Mouse (Mus musculus): ENCODE results near the gene Krtap4-7. TPM values are rescaled to one million over a fixed set of nuclear protein-coding genes. Genes with fewer than 3 reads are reported as not detected.
"Not testable (repeated sequence)": the region's sequence is repeated elsewhere in the genome, so short reads cannot be mapped to it uniquely, and the experiment has no call there.

The Krtap4-7 gene
- polyA plus RNA-seq, 1 experiment from 2014 or later: not detected

GRCm38 (mm10) chr11:99614796-99615363, 29.0 kb downstream of the Krtap4-7 start, which contains the start of gene Krtap2-4:
Krtap2-4 (minus strand) TSS chr11:99614846.
- Histone ChIP-seq H3K27me3 (replicated peaks; ENCODE audit: control insufficient read depth, insufficient read depth, low read length) (no peaks in the 10 kb centered on the region), H3K9ac (replicated peaks; ENCODE audit: low read depth, low read length) (no peak within 1 kb of the TSS), H3K4me3 (replicated peaks; ENCODE audit: low read length) (no peak within 1 kb of the TSS), H3K27ac (ENCODE audit: low read length) (no peak within 1 kb of the TSS), H3K36me3 (ENCODE audit: control insufficient read depth, insufficient read depth) (no peaks in the 10 kb centered on the region), H3K4me2 (ENCODE audit: low read length) (no peak within 1 kb of the TSS), H3K4me1 (replicated peaks; ENCODE audit: control insufficient read depth, insufficient read depth, low read length) (no peaks in the 10 kb centered on the region), H3K9me3 (ENCODE audit: control insufficient read depth, low read length) (no peaks in the 10 kb centered on the region)
- no peak for ATAC-seq
- WGBS: 76% methylated on average over 3 of the region's 3 CpGs

GRCm38 (mm10) chr11:99610089-99610488, 33.8 kb downstream of the Krtap4-7 start, which contains the start of gene Gm11937:
Gm11937 (minus strand) TSS chr11:99610189.
- not testable (repeated sequence) for H3K27ac ChIP-seq (ENCODE audit: low read length); ATAC-seq; H3K36me3 ChIP-seq (ENCODE audit: control insufficient read depth, insufficient read depth); H3K9me3 ChIP-seq (ENCODE audit: control insufficient read depth, low read length); H3K27me3 ChIP-seq (replicated peaks; ENCODE audit: control insufficient read depth, insufficient read depth, low read length); H3K4me2 ChIP-seq (ENCODE audit: low read length); H3K4me3 ChIP-seq (replicated peaks; ENCODE audit: low read length); H3K9ac ChIP-seq (replicated peaks; ENCODE audit: low read depth, low read length); H3K4me1 ChIP-seq (replicated peaks; ENCODE audit: control insufficient read depth, insufficient read depth, low read length)
- 60% methylated on average over 1 of the region's 2 CpGs for WGBS

- H3K4me3 ChIP-seq (replicated peaks; ENCODE audit: low read length): no peak overlapping the region
- 48% methylated on average over 1 of the region's 1 CpGs for WGBS
Observed at GRCm38 (mm10) chr11:99609126-99609525, 34.8 kb downstream of the Krtap4-7 start.

DNA sequence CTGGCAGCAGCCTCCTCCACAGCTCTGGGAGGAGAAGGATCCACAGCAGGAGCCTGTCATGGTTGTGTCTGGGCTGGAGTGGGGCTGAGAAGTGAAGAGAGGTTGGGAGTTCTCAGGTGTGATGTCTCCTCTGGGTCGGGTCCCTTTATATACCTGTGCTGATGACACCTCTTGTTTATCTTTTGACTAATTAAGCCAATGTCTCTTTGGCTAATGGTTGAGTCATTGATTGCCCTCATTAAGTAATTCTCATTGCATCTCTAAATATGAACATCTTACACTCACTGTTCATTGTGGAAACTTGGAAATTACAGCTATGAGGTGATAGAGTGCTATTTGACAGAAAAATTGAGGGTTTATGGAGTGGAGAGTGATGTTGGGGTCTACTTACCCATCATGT, 40.7 kb downstream of the Krtap4-7 start, which contains the start of gene Gm11938:
TSS of gene Gm11938 (minus strand) at position 101 of the 400 bp plus-strand sequence.
- not testable (repeated sequence) for H3K36me3 ChIP-seq (ENCODE audit: control insufficient read depth, insufficient read depth); H3K4me2 ChIP-seq (ENCODE audit: low read length); H3K27me3 ChIP-seq (replicated peaks; ENCODE audit: control insufficient read depth, insufficient read depth, low read length); H3K9me3 ChIP-seq (ENCODE audit: control insufficient read depth, low read length); H3K27ac ChIP-seq (ENCODE audit: low read length); H3K9ac ChIP-seq (replicated peaks; ENCODE audit: low read depth, low read length); H3K4me1 ChIP-seq (replicated peaks; ENCODE audit: control insufficient read depth, insufficient read depth, low read length); ATAC-seq; H3K4me3 ChIP-seq (replicated peaks; ENCODE audit: low read length)
- 76% methylated on average over 1 of the region's 1 CpGs for WGBS

More at GRCm38 (mm10) chr11:99609126-99609525, 34.8 kb downstream of the Krtap4-7 start:
- Histone ChIP-seq H3K9ac (replicated peaks; ENCODE audit: low read depth, low read length) (no peak overlapping the region), H3K27ac (ENCODE audit: low read length) (no peak overlapping the region), H3K4me2 (ENCODE audit: low read length) (no peak overlapping the region), H3K9me3 (ENCODE audit: control insufficient read depth, low read length) (no peaks in the 10 kb centered on the region), H3K27me3 (replicated peaks; ENCODE audit: control insufficient read depth, insufficient read depth, low read length) (no peaks in the 10 kb centered on the region), H3K36me3 (ENCODE audit: control insufficient read depth, insufficient read depth) (no peaks in the 10 kb centered on the region), H3K4me1 (replicated peaks; ENCODE audit: control insufficient read depth, insufficient read depth, low read length) (no peaks in the 10 kb centered on the region)
- ATAC-seq: no peak

- not testable (repeated sequence) for H3K4me3 ChIP-seq (replicated peaks; ENCODE audit: low read length); H3K27me3 ChIP-seq (replicated peaks; ENCODE audit: control insufficient read depth, insufficient read depth, low read length); H3K4me2 ChIP-seq (ENCODE audit: low read length); H3K4me1 ChIP-seq (replicated peaks; ENCODE audit: control insufficient read depth, insufficient read depth, low read length); H3K36me3 ChIP-seq (ENCODE audit: control insufficient read depth, insufficient read depth); H3K27ac ChIP-seq (ENCODE audit: low read length); ATAC-seq; H3K9ac ChIP-seq (replicated peaks; ENCODE audit: low read depth, low read length); H3K9me3 ChIP-seq (ENCODE audit: control insufficient read depth, low read length)
- WGBS: 79% methylated on average over 6 of the region's 6 CpGs
Observed at GRCm38 (mm10) chr11:99597742-99598141, 46.1 kb downstream of the Krtap4-7 start, which contains the start of gene Krtap9-3. Krtap9-3 (minus strand) TSS chr11:99598105.

Other genes with a start within 250 kb of the Krtap4-7 start
- gene Krt12, start 221.8 kb downstream of the Krtap4-7 start, polyA plus RNA-seq (2015; fragmentation: Nextera tagmentation; extraction: Ambion mirVana): 0.18 and 0.24 TPM in 2 replicates
- not detected in 2 replicates for gene Krt20, start 205.9 kb downstream of the Krtap4-7 start, polyA plus RNA-seq (2015; fragmentation: Nextera tagmentation; extraction: Ambion mirVana)
- 0.15 TPM in 1 of 2 replicates, not detected in the other for gene Krt23, start 151.0 kb downstream of the Krtap4-7 start, polyA plus RNA-seq (2015; fragmentation: Nextera tagmentation; extraction: Ambion mirVana)
- gene Krt39, start 122.8 kb downstream of the Krtap4-7 start, polyA plus RNA-seq (2015; fragmentation: Nextera tagmentation; extraction: Ambion mirVana): not detected in 2 replicates
- gene Krt40, start 100.9 kb downstream of the Krtap4-7 start, polyA plus RNA-seq (2015; fragmentation: Nextera tagmentation; extraction: Ambion mirVana): not detected in 2 replicates
- not detected in 2 replicates for gene Krtap3-3, start 93.2 kb downstream of the Krtap4-7 start, polyA plus RNA-seq (2015; fragmentation: Nextera tagmentation; extraction: Ambion mirVana)
- not detected in 2 replicates for gene Krtap3-2, start 87.2 kb downstream of the Krtap4-7 start, polyA plus RNA-seq (2015; fragmentation: Nextera tagmentation; extraction: Ambion mirVana)
- not detected in 2 replicates for gene Gm11939, start 84.6 kb downstream of the Krtap4-7 start, polyA plus RNA-seq (2015; fragmentation: Nextera tagmentation; extraction: Ambion mirVana)
- not detected in 2 replicates for gene Krtap3-1, start 77.5 kb downstream of the Krtap4-7 start, polyA plus RNA-seq (2015; fragmentation: Nextera tagmentation; extraction: Ambion mirVana)
- not detected in 2 replicates for gene Krtap1-5, start 63.1 kb downstream of the Krtap4-7 start, polyA plus RNA-seq (2015; fragmentation: Nextera tagmentation; extraction: Ambion mirVana)
- gene Krtap1-4, start 60.4 kb downstream of the Krtap4-7 start, polyA plus RNA-seq (2015; fragmentation: Nextera tagmentation; extraction: Ambion mirVana): not detected in 2 replicates
- gene Krtap1-3, start 52.8 kb downstream of the Krtap4-7 start, polyA plus RNA-seq (2015; fragmentation: Nextera tagmentation; extraction: Ambion mirVana): not detected in 2 replicates
- not detected in 2 replicates for gene Krtap9-3, start 46.0 kb downstream of the Krtap4-7 start, polyA plus RNA-seq (2015; fragmentation: Nextera tagmentation; extraction: Ambion mirVana)
- not detected in 2 replicates for gene Gm11938, start 40.8 kb downstream of the Krtap4-7 start, polyA plus RNA-seq (2015; fragmentation: Nextera tagmentation; extraction: Ambion mirVana)
- gene Gm11937, start 33.9 kb downstream of the Krtap4-7 start, polyA plus RNA-seq (2015; fragmentation: Nextera tagmentation; extraction: Ambion mirVana): not detected in 2 replicates
- gene Krtap2-4, start 29.2 kb downstream of the Krtap4-7 start, polyA plus RNA-seq (2015; fragmentation: Nextera tagmentation; extraction: Ambion mirVana): not detected in 2 replicates
- gene Gm11562, start 23.7 kb downstream of the Krtap4-7 start, polyA plus RNA-seq (2015; fragmentation: Nextera tagmentation; extraction: Ambion mirVana): not detected in 2 replicates
- not detected in 2 replicates for gene Krtap4-1, start 15.9 kb downstream of the Krtap4-7 start, polyA plus RNA-seq (2015; fragmentation: Nextera tagmentation; extraction: Ambion mirVana)
- gene Krtap4-2, start 9.0 kb downstream of the Krtap4-7 start, polyA plus RNA-seq (2015; fragmentation: Nextera tagmentation; extraction: Ambion mirVana): not detected in 2 replicates
- not detected in 2 replicates for gene Gm11555, start 6.1 kb upstream of the Krtap4-7 start, polyA plus RNA-seq (2015; fragmentation: Nextera tagmentation; extraction: Ambion mirVana)
- gene Gm11563, start 14.9 kb upstream of the Krtap4-7 start, polyA plus RNA-seq (2015; fragmentation: Nextera tagmentation; extraction: Ambion mirVana): not detected in 2 replicates
- not detected in 2 replicates for gene Krtap4-6, start 21.9 kb upstream of the Krtap4-7 start, polyA plus RNA-seq (2015; fragmentation: Nextera tagmentation; extraction: Ambion mirVana)
- gene Gm14190, start 46.7 kb upstream of the Krtap4-7 start, polyA plus RNA-seq (2015; fragmentation: Nextera tagmentation; extraction: Ambion mirVana): not detected in 2 replicates
- gene Gm14180, start 90.2 kb upstream of the Krtap4-7 start, polyA plus RNA-seq (2015; fragmentation: Nextera tagmentation; extraction: Ambion mirVana): not detected in 2 replicates
- gene Gm11595, start 128.8 kb upstream of the Krtap4-7 start, polyA plus RNA-seq (2015; fragmentation: Nextera tagmentation; extraction: Ambion mirVana): not detected in 2 replicates
- not detected in 2 replicates for gene Krtap4-8, start 136.6 kb upstream of the Krtap4-7 start, polyA plus RNA-seq (2015; fragmentation: Nextera tagmentation; extraction: Ambion mirVana)
- not detected in 2 replicates for gene Krtap4-9, start 141.1 kb upstream of the Krtap4-7 start, polyA plus RNA-seq (2015; fragmentation: Nextera tagmentation; extraction: Ambion mirVana)
- not detected in 2 replicates for gene Gm11596, start 149.4 kb upstream of the Krtap4-7 start, polyA plus RNA-seq (2015; fragmentation: Nextera tagmentation; extraction: Ambion mirVana)
- not detected in 2 replicates for gene Gm11569, start 154.8 kb upstream of the Krtap4-7 start, polyA plus RNA-seq (2015; fragmentation: Nextera tagmentation; extraction: Ambion mirVana)
- gene Gm11554, start 160.4 kb upstream of the Krtap4-7 start, polyA plus RNA-seq (2015; fragmentation: Nextera tagmentation; extraction: Ambion mirVana): not detected in 2 replicates
- gene Krtap4-13, start 165.8 kb upstream of the Krtap4-7 start, polyA plus RNA-seq (2015; fragmentation: Nextera tagmentation; extraction: Ambion mirVana): not detected in 2 replicates
- not detected in 2 replicates for gene Gm11564, start 171.6 kb upstream of the Krtap4-7 start, polyA plus RNA-seq (2015; fragmentation: Nextera tagmentation; extraction: Ambion mirVana)
- gene 2300003K06Rik, start 194.0 kb upstream of the Krtap4-7 start, polyA plus RNA-seq (2015; fragmentation: Nextera tagmentation; extraction: Ambion mirVana): not detected in 2 replicates
- not detected in 2 replicates for gene Krtap4-16, start 207.5 kb upstream of the Krtap4-7 start, polyA plus RNA-seq (2015; fragmentation: Nextera tagmentation; extraction: Ambion mirVana)
- not detected in 2 replicates for gene Gm11568, start 213.8 kb upstream of the Krtap4-7 start, polyA plus RNA-seq (2015; fragmentation: Nextera tagmentation; extraction: Ambion mirVana)
- gene Gm11559, start 220.4 kb upstream of the Krtap4-7 start, polyA plus RNA-seq (2015; fragmentation: Nextera tagmentation; extraction: Ambion mirVana): not detected in 2 replicates
- not detected in 2 replicates for gene Krtap9-1, start 229.3 kb upstream of the Krtap4-7 start, polyA plus RNA-seq (2015; fragmentation: Nextera tagmentation; extraction: Ambion mirVana)
- gene Gm11567, start 235.1 kb upstream of the Krtap4-7 start, polyA plus RNA-seq (2015; fragmentation: Nextera tagmentation; extraction: Ambion mirVana): not detected in 2 replicates

Data from forebrain, embryonic 16.5 days (tissue).